Mouse (Mus musculus) cerebellum, adult 11-12 months (tissue): Measurements from ENCODE around the gene Sept5.

ENCODE experiments used
- DNase-seq: peaks from one replicate; pipeline ENCODE4 v3.0.0; 2022

Sept5 gene

GRCm38 (mm10) chr16:18581623-18582205, 48.0 kb downstream of the Sept5 start:
- no peak for DNase-seq

GRCm38 (mm10) chr16:18581050-18581622, 48.6 kb downstream of the Sept5 start:
- no peak for DNase-seq

- DNase-seq, result no peak
These were observed 49.4 kb downstream of the Sept5 start for GRCm38 (mm10) chr16:18580389-18580788.

GRCm38 (mm10) chr16:18577599-18578160, 52.1 kb downstream of the Sept5 start:
- DNase-seq, result no peak

GRCm38 (mm10) chr16:18577071-18577470, 52.7 kb downstream of the Sept5 start:
- no peak for DNase-seq

GRCm38 (mm10) chr16:18574196-18574595, 55.6 kb downstream of the Sept5 start:
- no peak for DNase-seq
